Mouse (Mus musculus) adrenal gland (tissue): ENCODE results near the gene Rsad1.

Experiments used
- intact Hi-C: fragments of 180-260 bp; cut with DNase I; formaldehyde crosslinking; loops from one replicate; pipeline ENCODE4 v1.15.1; 2025

Rsad1 gene

DNA sequence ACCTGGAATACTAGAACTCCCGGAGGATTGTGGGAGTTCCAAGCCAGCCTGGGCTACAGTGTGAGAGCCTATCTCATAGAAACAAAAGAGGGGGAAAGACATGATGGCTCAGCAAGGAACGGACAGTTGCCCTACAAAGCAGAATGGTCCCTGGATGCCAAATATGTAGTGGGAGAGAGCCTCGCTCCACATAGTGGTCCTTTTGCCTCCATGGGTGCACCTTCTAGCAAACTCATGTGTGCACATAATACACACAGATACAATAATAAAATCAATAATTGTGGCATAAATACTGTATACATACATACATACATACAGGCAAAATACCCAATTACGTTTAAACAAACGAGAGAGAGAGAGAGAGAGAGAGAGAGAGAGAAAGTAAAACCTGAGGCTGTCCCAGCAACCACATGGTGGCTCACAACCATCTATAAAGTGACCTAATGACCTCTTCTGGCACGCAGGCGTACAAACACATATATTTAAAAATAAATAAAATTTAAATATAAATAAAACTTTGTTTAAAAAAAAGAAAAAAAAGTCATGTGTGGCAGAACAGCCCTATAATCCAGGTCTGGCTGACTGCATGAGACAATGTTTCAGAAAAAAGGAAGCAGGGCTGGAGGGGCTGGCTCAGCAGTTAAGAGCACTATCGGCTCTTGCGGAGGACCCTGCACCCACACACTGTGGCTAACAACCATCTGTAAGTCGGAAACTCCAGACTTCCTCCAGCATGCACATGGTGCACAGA lies 811 bp upstream of the Rsad1 start:
- intact Hi-C loops: loop anchor here (5.0 kb wide), 1 partner anchor 208 kb away; no protein-coding TSS in a partner anchor

- intact Hi-C loops: loop anchor here (5.0 kb wide), 1 partner anchor 206 kb away; no protein-coding TSS in a partner anchor
These were observed 842 bp downstream of the Rsad1 start for GRCm38 (mm10) chr11:94548041-94548784.

DNA sequence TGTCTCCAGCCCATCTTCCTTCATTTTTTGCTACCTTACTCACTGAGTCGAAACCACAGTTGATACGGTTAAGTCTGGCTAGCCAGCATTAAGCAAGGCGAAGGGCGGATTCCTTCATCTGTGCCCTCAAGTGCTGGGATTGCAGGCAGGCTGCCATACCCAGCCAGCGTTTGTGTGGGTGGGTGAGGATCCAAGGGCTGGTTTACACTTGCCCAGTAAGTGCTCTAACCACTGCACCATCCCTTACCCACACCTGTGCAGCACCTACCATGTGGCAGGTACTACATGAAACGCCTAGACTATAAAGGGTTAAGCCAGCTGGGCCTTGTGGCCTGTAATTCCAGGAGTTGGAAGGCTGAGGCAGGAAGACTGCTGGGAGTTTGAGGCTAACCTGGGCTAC lies 1.8 kb downstream of the Rsad1 start:
- intact Hi-C loops: loop anchor here (5.0 kb wide), 1 partner anchor 205 kb away; no protein-coding TSS in a partner anchor

DNA sequence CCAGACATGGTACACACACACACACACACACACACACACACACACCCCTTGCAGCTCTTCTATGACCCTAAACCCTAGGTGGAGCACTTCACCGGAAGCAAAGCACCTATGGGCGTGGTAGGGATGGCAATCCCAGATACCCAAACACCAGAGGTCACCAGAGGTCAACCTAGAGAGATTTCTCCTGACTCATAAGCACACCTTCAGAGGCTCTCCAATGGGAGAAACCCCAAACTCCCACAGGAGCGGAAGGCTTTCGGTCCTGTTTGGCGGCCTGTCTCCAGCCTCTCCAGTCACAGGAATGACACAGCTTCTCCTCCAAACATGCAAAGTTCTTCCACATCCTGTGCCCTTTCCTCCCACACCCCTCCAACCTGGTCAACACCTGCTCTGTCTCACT lies 2.7 kb downstream of the Rsad1 start:
- intact Hi-C loops: loop anchor here (5.0 kb wide), 1 partner anchor 204 kb away; no protein-coding TSS in a partner anchor

DNA sequence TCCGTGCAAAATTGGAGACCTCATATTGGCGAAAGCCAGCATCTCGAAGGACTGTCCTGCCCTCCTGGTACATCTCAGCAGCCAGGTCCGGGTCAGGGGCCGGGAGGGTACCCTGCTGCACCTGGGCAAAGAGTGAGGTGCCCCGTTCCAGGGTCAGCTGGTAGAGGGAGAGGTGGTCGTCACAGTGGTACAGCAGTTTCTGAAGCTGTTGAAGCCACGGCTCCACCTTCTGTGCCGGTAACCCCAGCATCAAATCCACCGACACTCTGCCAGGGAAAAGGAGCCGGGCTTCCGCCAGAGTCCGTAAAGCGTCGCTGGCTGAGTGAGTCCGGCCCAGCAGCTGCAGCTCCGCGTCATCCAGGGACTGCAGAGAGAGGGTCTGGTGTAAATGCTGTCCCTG lies 4.6 kb downstream of the Rsad1 start:
- intact Hi-C loops: loop anchor here (2.0 to 5.0 kb wide), 2 partner anchors 57 to 124 kb away; partner anchors contain the start of gene Spata20

- intact Hi-C loops: loop anchor here (2.0 to 5.0 kb wide), 2 partner anchors 57 to 123 kb away; partner anchors contain the start of gene Spata20
These were observed 5.1 kb downstream of the Rsad1 start for GRCm38 (mm10) chr11:94543932-94544331.

DNA sequence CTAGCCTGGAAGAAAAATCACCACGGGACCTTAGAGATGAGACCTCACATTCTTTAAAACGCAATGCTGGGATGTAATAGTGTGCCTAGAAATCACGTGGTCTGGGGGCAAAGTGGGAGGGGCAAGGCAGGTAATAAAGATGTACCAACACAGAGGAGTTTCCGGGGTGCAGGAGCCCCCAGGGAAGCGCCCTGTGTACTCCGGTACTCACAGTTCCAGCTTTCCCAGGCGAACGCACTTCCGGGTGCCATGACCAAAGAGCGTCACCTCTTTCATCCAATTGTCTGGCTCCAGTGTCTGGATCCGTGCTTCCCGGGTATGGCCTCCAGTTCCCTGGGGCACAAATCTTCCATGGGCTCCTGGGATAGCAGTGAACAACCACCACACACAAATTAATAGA lies 5.7 kb downstream of the Rsad1 start:
- intact Hi-C loops: loop anchor here (5.0 kb wide), 1 partner anchor 56 kb away; the partner anchor contains the start of gene Spata20

- intact Hi-C loops: loop anchor here (5.0 kb wide), 1 partner anchor 55 kb away; the partner anchor contains the start of gene Spata20
These were observed 6.7 kb downstream of the Rsad1 start for GRCm38 (mm10) chr11:94542400-94542799.

GRCm38 (mm10) chr11:94539761-94540160 lies 9.3 kb downstream of the Rsad1 start:
- intact Hi-C loops: loop anchor here (5.0 kb wide), 2 partner anchors 42 to 52 kb away; partner anchors contain the start of genes Epn3 and Spata20

- intact Hi-C loops: loop anchor here (5.0 kb wide), 1 partner anchor 42 kb away; the partner anchor contains the start of gene Epn3
These were observed 10.2 kb downstream of the Rsad1 start for GRCm38 (mm10) chr11:94538733-94539292.

- intact Hi-C loops: no loop called here
These were observed 15.9 kb downstream of the Rsad1 start for GRCm38 (mm10) chr11:94533171-94533570.

DNA sequence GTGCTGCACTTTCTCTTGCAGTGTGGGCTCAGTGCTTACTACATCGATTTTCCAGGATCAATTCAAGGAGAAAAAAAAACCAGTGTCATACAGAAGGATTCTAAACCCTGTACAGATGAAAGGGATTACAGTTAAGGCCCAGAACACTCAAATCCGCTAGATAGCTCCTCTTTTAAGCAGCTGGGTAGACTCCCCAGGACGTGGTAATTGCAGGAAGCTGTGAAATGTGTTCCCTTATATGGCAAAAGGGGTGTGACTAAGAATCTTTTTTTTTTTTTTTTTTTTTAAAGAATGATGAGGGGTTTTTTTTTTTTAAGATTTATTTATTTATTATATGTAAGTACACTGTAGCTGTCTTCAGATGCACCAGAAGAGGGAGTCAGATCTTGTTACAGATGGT lies 20.2 kb downstream of the Rsad1 start:
- intact Hi-C loops: no loop called here

GRCm38 (mm10) chr11:94526171-94526879 lies 22.7 kb downstream of the Rsad1 start:
- intact Hi-C loops: no loop called here

GRCm38 (mm10) chr11:94521219-94521843 lies 27.7 kb downstream of the Rsad1 start, which contains the start of gene Mycbpap:
Gene Mycbpap (minus strand): TSS chr11:94521742.
- intact Hi-C loops: no loop called here

DNA sequence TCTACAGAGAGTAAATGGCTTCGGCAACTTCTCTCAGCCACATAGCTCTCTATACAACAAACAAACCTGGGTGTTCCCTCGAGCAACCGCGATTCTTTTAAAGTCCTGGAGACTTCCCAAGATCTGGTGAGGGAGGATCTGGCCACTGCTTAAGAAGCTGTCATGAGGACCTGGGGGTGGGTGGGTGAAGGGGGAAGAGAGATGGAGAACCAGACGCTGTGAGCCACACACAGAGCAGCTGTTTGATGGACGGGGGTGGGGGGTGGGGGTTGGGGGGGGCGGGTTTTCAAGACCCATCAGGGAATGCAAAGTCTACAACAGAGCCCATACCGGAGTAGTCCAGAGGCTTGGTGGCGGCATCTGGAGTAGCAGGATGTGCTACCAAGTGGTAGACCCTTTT lies 35.6 kb downstream of the Rsad1 start:
- intact Hi-C loops: no loop called here

DNA sequence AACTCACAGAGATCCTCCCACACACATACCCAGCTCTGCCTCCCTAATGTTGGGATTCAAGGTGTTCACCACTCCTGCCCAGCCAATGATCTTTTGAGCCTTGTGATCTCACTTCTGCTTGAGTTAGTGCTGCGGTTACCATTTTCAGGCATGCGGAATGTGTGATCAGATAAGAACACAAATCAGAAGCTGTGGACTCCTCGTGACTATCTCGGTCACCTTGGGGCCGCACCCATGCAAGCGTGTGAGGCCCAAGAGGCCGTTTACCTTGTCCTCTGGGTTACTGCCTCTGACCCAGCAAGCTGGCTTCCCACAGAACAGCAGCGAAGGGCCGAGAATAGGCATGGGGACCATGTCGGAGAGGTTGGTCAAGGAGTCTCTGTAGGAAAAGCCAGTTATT lies 40.1 kb downstream of the Rsad1 start:
- intact Hi-C loops: no loop called here

- intact Hi-C loops: no loop called here
These were observed 47.6 kb downstream of the Rsad1 start for GRCm38 (mm10) chr11:94501482-94501881.

DNA sequence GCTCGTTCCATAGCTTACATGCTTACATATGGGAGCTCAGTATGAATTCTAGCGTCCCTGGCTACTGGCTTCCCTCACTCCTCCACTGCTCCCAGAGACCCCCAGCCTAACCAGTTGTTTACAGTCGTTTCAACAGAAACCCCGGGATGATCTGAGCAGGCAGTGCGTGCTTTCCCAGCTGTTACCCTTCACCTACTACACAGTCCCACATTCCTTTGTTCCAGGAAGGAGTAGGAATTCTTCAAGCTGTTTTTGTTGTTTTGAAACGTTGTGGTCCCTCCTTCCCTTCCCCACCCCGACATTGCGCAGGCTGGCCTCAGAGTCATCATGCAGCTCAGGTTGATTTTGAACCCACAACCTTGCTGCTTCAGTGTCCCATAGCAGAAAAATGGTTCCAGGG lies 48.7 kb downstream of the Rsad1 start:
- intact Hi-C loops: no loop called here

DNA sequence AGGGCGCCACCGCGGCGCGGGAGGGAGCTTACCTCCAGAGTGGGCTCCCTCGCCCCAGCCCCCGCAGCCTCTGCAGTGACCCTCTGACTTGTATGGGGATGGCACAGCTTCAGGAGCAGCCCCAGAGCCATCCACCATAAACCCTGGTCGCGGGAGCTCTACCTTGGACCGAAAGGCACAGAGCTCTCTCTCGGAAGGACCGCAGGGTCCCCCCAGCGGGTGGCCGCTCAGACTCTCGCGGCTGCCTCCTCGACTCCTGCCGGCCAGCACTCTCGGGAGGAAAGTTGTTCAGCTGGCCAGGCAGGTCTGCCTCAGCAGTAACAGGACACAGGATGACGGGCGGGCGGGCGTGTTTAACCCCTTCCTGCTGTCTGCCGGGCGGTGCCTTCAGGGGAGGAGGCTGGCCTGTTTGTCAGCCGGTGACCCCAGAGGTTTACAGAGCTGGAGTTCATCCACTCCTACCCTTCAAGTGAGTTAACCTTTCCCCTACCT lies 49.3 kb downstream of the Rsad1 start, which contains the start of gene Epn3:
Epn3 (minus strand) TSS at position 314 of the 492 bp plus-strand sequence.
- intact Hi-C loops: loop anchor here (5.0 kb wide), 1 partner anchor 38 kb away; no protein-coding TSS in a partner anchor

- intact Hi-C loops: loop anchor here (5.0 kb wide), 1 partner anchor 38 kb away; no protein-coding TSS in a partner anchor
These were observed 50.0 kb downstream of the Rsad1 start for GRCm38 (mm10) chr11:94499035-94499434.
